Mouse (Mus musculus): Measurements from ENCODE around the gene Lsm10. TPM values are rescaled to one million over a fixed set of nuclear protein-coding genes. Genes with fewer than 3 reads are reported as not detected.
A peak's percentile ranks its signal among the peaks of the same experiment; 100 is the strongest.
"Not testable (repeated sequence)": the region's sequence is repeated elsewhere in the genome, so short reads cannot be mapped to it uniquely, and the experiment has no call there.

Gene Lsm10
- total and polyA plus RNA-seq, 3 experiments, result 23.4 to 32.5 (median 30.7) TPM

DNA sequence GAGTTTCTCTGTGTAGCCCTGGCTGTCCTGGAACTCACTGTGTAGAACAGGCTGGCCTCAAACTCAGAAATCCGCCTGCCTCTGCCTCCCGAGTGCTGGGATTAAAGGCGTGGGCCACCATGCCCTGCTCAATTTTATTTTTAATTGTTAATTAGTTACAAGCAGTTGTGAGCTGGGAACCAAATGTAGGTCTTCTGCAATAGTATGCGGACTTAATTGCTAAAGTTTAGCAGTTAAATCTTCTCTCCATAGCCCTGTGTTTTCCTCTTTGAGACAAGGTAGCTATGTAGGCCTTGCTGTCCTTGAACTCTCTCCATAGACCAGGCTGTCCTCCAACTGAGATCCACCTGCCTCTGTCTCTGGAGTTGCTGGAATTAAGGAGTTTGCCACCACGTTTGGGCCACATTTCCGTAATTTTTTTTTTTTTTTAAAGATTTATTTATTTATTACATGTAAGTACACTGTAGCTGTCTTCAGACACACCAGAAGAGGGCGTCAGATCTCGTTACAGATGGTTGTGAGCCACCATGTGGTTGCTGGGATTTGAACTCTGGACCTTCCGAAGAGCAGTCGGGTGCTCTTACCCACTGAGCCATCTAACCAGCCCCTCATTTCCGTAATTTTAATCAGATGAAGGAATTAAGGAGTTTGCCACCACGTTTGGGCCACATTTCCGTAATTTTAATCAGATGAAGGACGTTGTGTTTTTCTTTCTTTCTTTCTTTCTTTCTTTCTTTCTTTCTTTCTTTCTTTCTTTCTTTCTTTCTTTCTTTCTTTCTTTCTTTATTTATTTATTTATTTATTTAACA, 597 bp upstream of the Lsm10 start:
- DNase-seq, result not testable (repeated sequence)

DNA sequence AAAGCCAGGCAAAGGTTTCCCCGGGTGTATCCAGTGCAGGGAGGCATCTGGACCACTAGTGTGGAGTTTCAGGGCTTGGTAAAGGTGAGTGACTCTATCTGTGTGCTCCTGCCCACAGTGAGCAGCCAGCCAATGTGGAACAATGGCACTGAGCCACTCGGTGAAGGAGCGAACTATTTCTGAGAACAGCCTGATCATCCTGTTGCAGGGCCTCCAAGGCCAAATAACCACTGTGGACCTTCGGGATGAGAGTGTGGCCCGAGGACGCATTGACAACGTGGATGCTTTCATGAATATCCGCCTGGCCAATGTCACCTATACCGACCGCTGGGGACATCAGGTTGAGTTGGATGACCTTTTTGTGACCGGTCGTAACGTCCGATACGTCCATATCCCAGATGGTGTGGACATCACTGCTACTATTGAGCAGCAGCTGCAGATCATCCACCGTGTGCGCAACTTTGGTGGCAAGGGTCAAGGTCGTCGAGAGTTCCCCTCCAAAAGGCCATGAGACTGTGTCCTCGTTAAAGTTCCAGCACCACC, 1.4 kb downstream of the Lsm10 start:
- peak; percentile 30 for DNase-seq

DNA sequence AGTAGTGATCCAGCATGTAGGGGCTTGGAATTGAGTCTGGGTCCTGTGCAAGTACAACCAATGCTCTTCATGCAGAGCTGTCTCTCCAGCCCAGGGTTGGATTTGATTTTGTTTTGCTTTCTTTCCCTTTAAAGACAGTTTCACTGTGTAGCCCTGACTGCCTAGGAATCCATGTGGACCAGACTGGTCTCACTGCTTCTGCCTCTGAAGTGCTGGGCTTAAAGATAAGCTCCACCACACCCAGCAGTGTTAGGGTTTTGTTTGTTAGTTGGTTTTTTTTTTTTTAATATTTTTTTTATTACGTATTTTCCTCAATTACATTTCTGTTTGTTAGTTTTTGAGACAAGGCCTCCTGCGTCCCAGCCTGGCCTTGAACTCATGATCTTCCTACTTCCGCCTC, 2.9 kb downstream of the Lsm10 start:
- DNase-seq, result no peak

DNA sequence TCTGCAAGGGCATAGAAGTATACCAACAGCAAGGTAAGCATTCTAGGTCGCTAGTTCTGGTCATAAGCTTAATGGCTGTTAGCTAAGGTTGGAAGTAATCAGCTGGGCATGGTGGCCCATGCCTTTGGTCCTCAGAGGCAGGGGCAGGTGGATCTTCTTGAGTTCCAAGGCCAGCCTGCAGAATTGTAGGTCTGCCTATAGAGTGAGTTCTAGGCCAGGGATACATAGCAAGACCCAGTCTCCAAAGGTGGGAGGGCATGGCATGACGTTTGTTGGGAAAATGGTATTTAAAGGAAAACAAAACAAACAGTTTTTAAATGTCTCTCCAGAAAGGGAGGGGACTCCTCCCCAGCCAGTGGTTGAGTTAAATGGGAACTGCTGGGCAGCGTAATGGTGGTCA, 4.3 kb downstream of the Lsm10 start:
- no peak for DNase-seq

DNA sequence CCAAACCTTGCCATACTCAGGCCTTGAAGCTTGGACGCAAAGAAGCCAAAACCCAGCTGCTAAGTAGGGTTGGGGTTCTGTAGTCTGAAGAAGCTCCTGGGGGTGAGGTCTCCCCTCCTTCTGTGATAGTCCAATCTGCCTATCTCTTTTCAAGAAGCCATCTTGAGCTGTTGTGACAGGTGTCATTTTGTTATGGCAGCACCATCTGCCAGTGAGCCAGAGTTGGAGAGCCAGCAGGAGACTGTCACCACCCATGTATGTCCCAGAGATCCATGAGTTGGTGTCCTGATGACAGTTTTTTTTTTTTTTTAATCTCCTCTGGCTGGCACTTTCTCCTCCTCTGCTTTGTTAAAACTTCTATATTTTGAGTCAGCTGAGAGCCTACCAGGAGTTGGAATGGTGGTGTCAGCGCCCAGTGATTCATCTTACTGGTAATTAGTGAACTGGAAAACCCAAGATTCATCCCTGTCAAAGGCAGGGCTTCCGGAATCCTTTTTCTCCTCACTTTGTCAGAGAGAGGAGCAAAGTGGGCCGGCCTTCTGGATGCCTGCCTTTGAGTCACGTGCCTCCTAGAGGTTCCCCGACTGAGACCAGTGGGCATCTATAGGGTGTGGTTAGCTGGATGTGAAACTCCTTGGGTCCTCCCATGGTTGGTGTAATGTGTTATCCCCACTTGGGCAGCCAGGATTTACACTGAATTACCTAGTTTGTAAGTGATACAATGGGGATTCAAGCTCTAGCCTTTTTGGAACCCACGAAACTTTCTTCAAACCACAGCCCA, 5.8 kb downstream of the Lsm10 start:
- DNase-seq, result peak; percentile 57

DNA sequence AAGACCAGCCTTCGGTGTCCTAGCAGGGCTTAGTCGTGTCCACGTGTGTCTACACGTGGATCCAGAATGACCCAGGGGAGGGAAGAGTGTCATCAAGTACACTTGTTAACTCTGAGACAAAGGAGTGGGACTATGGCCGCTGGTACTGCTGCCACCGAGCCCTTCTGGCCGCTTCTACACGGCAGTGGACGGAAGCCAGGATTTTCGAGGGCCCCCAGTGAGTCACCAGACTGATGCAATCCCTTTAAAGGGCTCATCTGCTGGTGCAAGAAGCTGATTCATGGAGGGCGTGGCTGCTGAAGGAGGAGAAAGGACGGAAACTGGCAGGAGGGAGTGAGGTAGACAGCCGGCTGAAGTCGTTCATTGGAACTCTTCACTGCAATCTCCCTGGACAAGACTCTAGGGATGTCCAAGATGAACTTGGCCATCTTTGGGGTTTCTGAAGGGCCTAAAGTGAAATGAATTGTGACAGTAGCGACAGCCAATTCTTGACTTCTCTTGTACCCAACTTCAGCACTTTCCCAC, 6.7 kb downstream of the Lsm10 start:
- DNase-seq, result peak; percentile 97

DNA sequence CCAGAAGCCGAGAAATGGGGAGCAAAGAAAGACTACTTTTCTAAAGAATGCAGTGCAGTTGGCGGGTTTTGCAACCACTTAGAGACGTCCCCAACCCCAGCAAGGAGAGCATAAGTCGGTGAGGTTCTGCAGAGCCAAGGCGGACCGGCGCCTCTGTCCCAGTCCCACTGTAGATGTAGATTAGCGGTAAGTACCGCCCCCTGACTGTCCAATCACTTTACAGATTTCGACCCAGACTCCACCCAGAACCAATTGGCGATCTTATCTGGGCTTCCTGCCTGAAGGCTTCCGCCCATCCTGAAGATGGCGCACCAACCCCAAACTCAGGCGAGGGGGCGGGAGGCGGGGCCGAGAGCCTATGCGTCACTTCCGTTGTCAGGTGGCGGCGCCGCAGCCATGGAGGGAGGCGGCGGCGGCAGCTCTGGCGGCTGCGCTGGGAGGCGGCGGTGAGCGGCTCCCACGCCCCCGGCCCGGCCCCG, 7.2 kb downstream of the Lsm10 start, which contains the start of gene Stk40:
Stk40 (plus strand) TSS at position 368 of the 479 bp plus-strand sequence.
- peak; percentile 98 for DNase-seq

DNA sequence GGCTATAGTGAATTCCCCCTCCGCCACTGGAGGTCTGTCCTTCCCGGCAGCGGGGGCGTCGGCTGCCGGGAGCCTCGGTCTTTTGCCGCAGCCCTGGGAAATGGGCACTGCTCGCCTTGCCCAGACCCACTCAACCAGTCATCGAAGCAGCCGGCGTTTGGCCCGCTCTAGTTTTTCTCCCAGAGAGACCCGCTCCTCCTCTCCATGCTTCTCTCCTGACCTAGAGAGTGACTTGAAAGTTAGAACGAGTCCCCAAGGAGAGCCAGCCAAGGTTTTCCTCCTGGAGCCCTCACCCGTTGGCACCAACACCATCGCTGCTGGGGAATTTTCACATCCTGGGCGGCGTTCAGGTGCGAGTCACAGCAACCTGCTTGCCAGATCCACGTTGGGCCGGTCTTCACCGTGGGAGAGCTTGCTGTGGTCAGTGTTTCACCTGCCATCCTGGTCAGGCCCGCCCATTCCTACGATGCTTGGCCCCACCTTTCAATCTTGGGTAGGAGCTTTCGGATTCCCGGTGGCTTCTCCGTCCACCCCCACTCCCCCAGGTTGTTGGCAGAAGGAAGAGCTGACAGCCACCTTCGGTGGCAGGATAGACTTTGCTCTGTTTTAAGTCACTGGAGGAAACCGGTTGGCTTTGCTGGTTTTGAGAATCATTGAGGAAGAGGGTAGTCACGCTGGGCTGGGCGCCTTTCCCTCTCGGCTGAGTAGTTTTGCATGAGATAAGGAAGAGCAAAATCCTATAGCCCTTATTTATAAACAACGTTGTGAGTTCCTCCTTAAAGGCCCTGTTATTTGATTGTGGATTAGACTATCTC, 8.0 kb downstream of the Lsm10 start:
- DNase-seq, result peak; percentile 61

DNA sequence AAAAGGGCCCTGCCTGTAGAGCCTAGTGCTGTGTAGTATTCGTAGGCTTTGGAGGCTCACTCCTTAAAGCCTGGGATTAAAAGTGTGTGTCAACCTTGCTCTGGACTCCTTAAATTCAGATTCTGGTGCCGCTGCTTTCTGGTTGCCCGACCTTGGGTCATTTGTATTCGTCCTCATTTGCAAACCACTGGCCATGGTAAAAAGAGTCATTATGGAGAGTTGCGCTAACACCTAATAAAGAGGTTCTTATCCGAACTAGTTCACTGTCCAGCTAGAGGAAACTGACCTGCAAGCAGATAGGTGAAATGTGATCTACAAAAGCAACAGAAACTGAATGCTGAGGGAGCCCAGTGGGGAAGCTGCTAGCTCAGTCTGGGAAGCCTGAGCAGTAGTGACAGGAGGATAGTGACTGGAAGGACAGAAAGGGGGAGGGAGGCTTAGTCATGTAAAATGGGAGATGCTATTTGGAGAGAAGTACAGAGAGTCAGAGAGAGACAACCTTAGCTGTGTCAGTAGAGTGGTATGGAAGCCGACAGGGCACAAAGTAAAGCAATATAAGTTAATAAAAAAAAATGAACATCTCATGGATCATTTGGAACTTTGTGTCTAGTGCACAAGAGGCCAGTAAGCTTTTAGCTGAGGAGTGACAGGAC, 8.8 kb downstream of the Lsm10 start:
- peak; percentile 47 for DNase-seq

DNA sequence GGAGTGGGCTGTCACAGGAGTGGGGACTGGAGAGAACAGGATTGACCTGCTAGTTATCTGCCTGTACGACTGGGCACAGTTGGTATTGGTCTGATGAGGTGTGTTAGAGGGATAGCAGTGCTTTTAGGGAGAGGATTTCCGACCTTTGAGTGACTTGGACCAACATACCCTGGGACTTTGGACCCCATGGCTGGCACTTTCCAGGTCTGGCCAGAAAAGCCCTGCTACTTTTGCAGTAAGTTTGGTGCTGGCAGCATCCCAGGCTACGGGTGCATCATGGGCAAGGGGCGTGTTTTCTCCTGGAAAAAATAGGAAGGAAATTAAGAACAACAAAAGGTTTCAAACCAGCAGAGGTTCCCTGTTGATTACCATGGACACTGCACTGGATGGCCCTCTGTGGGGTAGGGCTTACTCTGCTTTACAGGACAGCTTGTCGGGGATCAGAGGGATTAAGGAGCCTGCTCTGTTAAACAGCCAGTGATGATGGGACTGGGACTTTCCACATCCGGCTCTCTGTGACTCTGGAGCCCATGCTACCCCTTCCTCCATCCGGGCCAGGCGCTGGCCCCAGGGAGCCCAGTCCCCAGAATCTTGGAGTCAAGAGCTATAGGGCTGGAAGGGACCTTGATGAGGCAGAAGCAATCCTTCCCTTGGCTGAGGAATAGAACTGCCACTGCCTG, 11.8 kb downstream of the Lsm10 start:
- peak; percentile 60 for DNase-seq

DNA sequence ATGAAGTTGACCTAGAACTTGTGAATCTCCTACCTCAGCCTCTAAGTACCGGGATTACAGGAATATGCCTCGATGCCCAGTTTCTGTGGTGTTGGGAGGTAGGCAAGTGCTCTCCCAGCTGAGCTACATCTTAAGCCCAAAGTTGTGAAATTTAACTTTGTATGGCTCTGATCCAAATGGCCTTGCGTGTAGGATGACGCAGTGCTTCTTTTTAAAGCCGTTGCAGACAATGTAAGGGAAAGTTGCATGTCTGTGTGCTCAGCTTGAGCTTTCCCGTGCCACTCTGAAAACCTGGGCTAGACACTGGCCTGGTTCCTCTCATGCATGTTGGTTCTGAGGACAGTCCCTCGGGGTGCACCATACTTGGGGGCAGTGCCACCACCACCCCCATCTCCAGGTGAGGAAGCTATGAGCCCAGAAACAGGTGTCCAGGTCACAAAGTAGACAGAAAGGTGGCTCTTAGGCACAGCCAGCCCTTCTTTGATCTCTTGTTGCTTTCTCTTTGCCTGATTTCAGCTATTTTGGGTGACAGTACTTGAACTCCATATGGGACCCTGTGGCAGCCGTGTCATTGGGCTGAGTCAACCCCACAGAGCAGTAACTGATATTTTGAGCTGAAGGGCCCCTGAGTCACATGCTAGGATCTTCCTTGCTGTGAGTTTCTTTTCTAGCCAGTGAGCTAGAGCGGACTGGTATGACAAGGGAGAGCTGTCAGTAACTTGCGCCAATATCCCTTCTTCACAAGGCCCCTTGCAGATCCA, 13.4 kb downstream of the Lsm10 start:
- DNase-seq, result peak; percentile 77

DNA sequence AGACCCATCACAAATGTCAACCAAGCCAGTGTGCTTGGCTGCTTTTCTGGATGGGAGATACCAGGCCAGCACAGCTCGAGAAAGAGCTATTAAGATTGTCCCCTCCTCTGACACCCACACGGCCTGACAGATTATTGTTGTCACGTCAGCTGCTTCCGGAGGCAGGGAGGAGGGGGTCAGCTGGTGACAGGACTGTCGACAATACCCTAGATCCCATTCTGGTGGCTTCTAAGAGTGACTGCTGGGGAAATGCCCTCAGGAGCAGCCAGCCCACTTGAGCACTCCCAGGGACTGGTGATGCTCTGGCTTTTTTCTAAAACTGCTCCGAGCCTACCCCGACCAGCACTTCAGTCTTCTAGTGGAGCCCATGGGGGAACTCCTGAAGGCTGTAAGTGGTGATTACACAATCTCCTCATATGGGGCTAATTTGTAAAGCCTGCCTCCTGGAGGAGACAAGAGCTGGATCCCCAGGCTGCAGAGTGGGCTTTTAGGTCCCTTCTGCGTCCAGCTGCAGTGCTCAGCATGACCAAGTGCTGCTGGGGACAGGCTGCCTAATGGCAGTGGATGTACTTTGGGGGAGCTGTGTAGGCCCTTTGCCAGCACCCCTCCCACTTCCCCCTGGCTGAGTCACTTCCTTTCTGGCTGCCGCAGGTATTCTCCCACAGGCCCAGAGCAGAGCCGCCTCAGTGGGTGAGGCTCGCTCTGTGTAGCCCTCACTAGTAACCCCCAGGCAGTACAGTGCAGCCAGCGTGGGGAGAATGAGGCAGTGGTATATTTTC, 14.1 kb downstream of the Lsm10 start:
- DNase-seq, result peak; percentile 92

DNA sequence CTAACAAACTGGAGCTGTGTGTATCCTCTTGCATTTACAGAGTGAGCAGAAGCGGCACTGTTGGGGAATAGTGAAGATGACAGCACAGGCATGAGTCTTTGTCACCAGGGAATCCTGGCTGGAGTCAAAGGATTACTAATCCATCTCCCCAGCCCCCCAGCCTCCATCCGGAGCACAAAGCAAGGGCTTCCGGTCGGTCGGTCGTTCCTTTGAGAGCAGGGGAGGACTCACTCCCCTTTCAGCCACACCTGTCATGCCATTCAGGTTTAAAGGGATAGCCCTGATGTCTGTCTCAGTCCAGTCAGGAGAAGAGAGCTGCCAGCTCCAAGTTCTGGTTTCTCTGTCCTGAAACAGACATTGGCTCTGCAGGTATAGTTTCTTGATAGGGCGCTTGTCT, 14.7 kb downstream of the Lsm10 start:
- no peak for DNase-seq

DNA sequence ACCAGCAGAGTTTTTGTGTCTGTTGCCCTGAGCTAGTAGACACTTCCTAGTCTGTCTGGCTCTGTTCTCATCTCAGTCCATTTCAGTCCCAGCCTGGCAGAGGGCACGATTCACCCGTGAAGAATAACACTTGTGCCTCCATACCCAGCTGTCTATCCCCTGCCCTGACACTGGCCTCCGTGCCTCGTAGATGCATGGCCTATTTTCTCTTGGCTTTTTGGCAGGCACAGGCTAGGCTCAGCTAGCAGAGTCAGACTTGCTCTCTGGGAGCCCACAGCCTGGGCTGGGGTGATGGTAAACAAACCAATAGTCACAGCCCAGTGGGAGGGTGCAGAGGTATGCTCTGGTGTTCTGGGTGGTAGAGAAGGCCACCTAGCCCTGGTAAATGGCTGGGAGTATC, 16.8 kb downstream of the Lsm10 start:
- no peak for DNase-seq

DNA sequence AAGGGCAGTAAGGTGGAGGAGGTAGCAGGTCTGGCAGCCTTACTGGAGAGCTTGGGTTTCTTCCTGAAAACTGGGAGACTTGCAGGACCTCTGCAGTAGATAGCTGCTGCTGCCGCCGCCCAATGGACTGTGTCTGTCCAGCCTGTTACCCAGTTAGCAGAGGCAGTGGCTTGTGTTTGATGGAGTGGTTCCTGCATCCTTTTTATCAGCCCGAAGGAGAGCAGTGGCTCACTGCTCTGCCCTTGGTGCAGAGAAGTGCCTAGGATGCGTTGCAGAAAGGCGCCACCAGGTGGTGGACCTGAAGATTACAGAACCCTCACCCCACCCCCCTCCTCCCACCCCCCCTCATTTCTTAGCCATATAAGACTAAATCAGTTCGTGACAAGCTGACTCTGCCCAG, 17.5 kb downstream of the Lsm10 start:
- peak; percentile 72 for DNase-seq

DNA sequence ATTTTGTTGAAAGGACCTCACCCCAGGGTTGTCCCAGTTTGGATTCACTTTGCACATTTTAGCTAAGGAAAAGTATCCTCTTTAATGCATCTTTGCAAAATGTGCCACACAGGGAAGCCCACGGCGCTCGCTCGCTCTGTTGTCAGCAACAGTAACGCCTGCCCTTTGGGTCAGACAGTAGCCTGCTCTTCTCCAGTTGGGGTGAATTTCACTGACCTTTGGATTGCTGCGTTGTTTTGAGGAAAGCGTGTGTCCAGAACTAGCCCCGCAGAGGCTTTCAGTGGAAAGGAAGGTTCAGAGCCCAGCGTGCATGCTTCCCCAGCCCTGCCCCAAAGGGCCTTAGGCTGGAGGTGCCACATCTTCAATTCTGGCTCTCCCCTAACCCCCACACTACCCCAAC, 19.0 kb downstream of the Lsm10 start:
- no peak for DNase-seq

DNA sequence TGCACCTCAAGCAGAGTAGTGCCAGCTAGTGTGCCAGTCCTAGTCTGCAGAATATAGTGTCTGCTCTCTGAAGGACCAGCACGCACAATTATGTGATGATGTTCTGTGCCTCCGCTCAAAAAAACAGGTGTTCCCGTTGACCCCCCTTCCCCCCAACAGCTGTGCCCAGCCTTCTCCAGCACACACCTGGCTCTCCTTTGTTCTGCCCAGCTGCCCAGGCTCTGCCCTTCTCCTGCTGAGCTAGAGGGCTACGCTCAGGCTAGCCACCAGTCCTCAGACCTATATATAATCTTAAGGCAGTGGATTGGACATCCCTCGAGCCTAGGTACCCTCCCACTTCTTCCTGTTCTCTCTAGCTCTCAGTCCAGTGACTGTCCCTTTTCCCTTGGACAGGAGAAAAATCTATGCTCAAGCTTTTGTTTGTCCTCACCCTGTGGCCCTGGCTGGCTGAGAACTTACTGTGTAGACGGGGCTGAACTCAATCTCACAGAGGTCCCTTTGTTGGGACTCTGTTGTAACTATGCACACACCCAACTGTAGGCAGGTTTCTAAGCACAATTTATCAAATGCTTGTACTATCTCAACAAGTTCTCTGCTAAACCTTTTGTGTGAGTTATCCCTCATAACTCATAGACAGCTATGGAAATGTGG, 19.6 kb downstream of the Lsm10 start:
- no peak for DNase-seq

DNA sequence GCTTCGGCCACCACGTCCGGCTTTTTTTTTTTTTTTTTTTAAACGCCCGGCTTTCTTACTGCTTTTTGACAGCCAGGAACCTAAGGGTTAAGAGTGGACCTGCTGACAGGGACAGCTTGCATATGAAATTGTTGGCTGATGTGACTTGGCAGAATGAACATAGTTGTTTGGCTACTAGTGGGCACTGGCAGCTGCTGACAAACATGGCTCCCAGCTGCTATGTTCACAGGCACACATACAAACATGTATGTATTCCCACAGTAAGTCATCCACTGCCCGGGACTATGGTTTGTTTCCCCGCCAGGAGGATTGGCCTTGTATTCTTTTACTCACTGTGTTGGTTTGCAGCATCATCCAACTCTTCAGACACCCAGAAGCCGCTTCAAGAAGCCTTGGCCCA, 20.7 kb downstream of the Lsm10 start:
- DNase-seq, result no peak
